Mouse (Mus musculus): Measurements from ENCODE around the gene Tns1. TPM values are rescaled to one million over a fixed set of nuclear protein-coding genes. Genes with fewer than 3 reads are reported as not detected.

Tns1 gene
- total and polyA plus RNA-seq, 2 experiments from 2014 or later, result 11.7 to 28.0 TPM

- no peak overlapping the region for H3K4me3 ChIP-seq (ENCODE audit: low read length)
- no peaks in the 10 kb centered on the region for H3K36me3 ChIP-seq (ENCODE audit: insufficient read depth, low read length)
- DNase-seq (ENCODE audit: low spot score) (no peak), ATAC-seq (no peak)
- no peaks in the 10 kb centered on the region for H3K9me3 ChIP-seq (ENCODE audit: low read length)
- WGBS, result 67% methylated on average over 3 of the region's 3 CpGs
- H3K9ac ChIP-seq (replicated peaks; ENCODE audit: low read length), result no peak overlapping the region
- no peak overlapping the region for H3K27ac ChIP-seq
- no peak overlapping the region for H3K4me2 ChIP-seq (ENCODE audit: low read depth, low read length)
- H3K27me3 ChIP-seq (ENCODE audit: insufficient read depth, low read length), result no peaks in the 10 kb centered on the region; the same call in 1 of the 2 replicates
- H3K4me1 ChIP-seq (ENCODE audit: insufficient read depth, low read length), result peaks cover 9% of the 10 kb centered on the region
- TF ChIP-seq CTCF (IDR thresholded peaks at IDR 0.05; ENCODE audit: low read depth), result no peak
These were observed 101.3 kb downstream of the Tns1 start for GRCm38 (mm10) chr1:74022998-74023397.

DNA sequence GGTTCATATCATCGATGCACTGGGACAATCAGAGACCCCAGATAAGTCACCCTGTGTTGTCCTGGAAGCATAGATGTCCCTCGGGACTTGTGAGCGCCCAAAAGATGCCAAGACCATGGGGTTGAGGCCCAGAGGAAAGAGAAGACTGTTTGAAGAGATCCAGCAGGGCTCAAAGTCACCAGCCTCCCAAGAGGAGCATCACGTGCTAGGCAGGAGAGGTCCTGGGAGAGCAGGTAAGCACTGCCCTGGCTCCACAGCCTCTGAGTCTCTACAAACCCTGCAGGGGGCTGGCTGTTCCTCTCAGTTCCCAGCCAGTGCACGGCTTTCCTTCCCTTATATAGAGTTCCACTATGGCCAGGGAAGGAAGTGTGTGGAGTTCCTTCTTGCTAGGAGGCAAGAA, 101.7 kb downstream of the Tns1 start:
- no peaks in the 10 kb centered on the region for H3K36me3 ChIP-seq (ENCODE audit: insufficient read depth, low read length)
- 76% methylated on average over 5 of the region's 5 CpGs for WGBS

DNA sequence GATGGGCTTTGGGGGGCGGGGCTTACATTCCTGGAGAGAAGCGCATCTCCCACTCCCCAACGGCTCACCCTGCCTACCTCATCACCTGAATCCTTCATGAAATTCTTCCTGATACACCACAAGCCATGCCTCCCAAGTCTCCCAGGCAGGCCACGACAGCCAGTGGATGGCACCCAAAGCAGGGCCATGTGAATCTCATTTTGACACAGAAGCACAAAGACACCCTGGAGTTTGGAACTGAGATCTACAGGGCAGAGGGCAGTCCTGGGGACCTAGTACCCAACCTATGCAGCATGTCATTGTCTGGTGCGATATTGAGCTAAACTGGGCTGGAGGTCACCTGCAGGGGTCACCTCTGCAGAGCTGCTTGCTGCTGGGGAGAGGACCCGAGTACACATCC, 104.0 kb downstream of the Tns1 start:
- no peaks in the 10 kb centered on the region for H3K36me3 ChIP-seq (ENCODE audit: insufficient read depth, low read length)
- no peaks in the 10 kb centered on the region; the same call in 1 of the 2 replicates for H3K27me3 ChIP-seq (ENCODE audit: insufficient read depth, low read length)
- H3K4me3 ChIP-seq (ENCODE audit: low read length), result no peak overlapping the region
- ATAC-seq, result no peak
- DNase-seq (ENCODE audit: low spot score), result no peak
- H3K4me2 ChIP-seq (ENCODE audit: low read depth, low read length), result no peak overlapping the region
- no peak overlapping the region for H3K27ac ChIP-seq
- WGBS, result 73% methylated on average over 6 of the region's 6 CpGs
- no peaks in the 10 kb centered on the region for H3K9me3 ChIP-seq (ENCODE audit: low read length)
- no peak for TF ChIP-seq CTCF (IDR thresholded peaks at IDR 0.05; ENCODE audit: low read depth)
- H3K4me1 ChIP-seq (ENCODE audit: insufficient read depth, low read length), result no peaks in the 10 kb centered on the region; the same call in 1 of the 2 replicates
- no peak overlapping the region for H3K9ac ChIP-seq (replicated peaks; ENCODE audit: low read length)

More for the DNA sequence above, 101.7 kb downstream of the Tns1 start:
- no peak for DNase-seq (ENCODE audit: low spot score)
- Histone ChIP-seq H3K4me3 (ENCODE audit: low read length) (no peak overlapping the region), H3K4me1 (ENCODE audit: insufficient read depth, low read length) (peaks cover 5% of the 10 kb centered on the region), H3K9me3 (ENCODE audit: low read length) (no peaks in the 10 kb centered on the region), H3K27me3 (ENCODE audit: insufficient read depth, low read length) (no peaks in the 10 kb centered on the region; the same call in 1 of the 2 replicates), H3K4me2 (ENCODE audit: low read depth, low read length) (no peak overlapping the region), H3K27ac (no peak overlapping the region), H3K9ac (replicated peaks; ENCODE audit: low read length) (no peak overlapping the region)
- no peak for TF ChIP-seq CTCF (IDR thresholded peaks at IDR 0.05; ENCODE audit: low read depth)
- ATAC-seq, result no peak

GRCm38 (mm10) chr1:74017399-74018172, 106.7 kb downstream of the Tns1 start:
- no peaks in the 10 kb centered on the region for H3K9me3 ChIP-seq (ENCODE audit: low read length)
- H3K27me3 ChIP-seq (ENCODE audit: insufficient read depth, low read length), result no peaks in the 10 kb centered on the region; the same call in 1 of the 2 replicates
- H3K4me2 ChIP-seq (ENCODE audit: low read depth, low read length), result no peak overlapping the region
- no peak overlapping the region for H3K4me3 ChIP-seq (ENCODE audit: low read length)
- no peak overlapping the region for H3K9ac ChIP-seq (replicated peaks; ENCODE audit: low read length)
- no peaks in the 10 kb centered on the region; the same call in 1 of the 2 replicates for H3K4me1 ChIP-seq (ENCODE audit: insufficient read depth, low read length)
- 77% methylated on average over 9 of the region's 9 CpGs for WGBS
- no peak for DNase-seq (ENCODE audit: low spot score)
- TF ChIP-seq CTCF (IDR thresholded peaks at IDR 0.05; ENCODE audit: low read depth), result no peak
- ATAC-seq, result no peak
- no peak overlapping the region for H3K27ac ChIP-seq
- H3K36me3 ChIP-seq (ENCODE audit: insufficient read depth, low read length), result no peaks in the 10 kb centered on the region

- H3K4me2 ChIP-seq (ENCODE audit: low read depth, low read length), result no peak overlapping the region
- H3K9ac ChIP-seq (replicated peaks; ENCODE audit: low read length), result no peak overlapping the region
- H3K4me1 ChIP-seq (ENCODE audit: insufficient read depth, low read length), result no peaks in the 10 kb centered on the region; the same call in 1 of the 2 replicates
- ATAC-seq (no peak), DNase-seq (ENCODE audit: low spot score) (peak; percentile 46)
- TF ChIP-seq CTCF (IDR thresholded peaks at IDR 0.05; ENCODE audit: low read depth), result no peak
- 67% methylated on average over 5 of the region's 5 CpGs for WGBS
- H3K9me3 ChIP-seq (ENCODE audit: low read length), result no peaks in the 10 kb centered on the region
- no peaks in the 10 kb centered on the region for H3K36me3 ChIP-seq (ENCODE audit: insufficient read depth, low read length)
- H3K27ac ChIP-seq, result no peak overlapping the region
- no peak overlapping the region for H3K4me3 ChIP-seq (ENCODE audit: low read length)
- no peaks in the 10 kb centered on the region; the same call in 1 of the 2 replicates for H3K27me3 ChIP-seq (ENCODE audit: insufficient read depth, low read length)
These were observed 107.6 kb downstream of the Tns1 start for GRCm38 (mm10) chr1:74016618-74017017.

GRCm38 (mm10) chr1:74015513-74016234, 108.6 kb downstream of the Tns1 start:
- Histone ChIP-seq H3K4me2 (ENCODE audit: low read depth, low read length) (no peak overlapping the region), H3K4me3 (ENCODE audit: low read length) (no peak overlapping the region), H3K36me3 (ENCODE audit: insufficient read depth, low read length) (no peaks in the 10 kb centered on the region), H3K27me3 (ENCODE audit: insufficient read depth, low read length) (no peaks in the 10 kb centered on the region; the same call in 1 of the 2 replicates), H3K9ac (replicated peaks; ENCODE audit: low read length) (no peak overlapping the region), H3K9me3 (ENCODE audit: low read length) (no peaks in the 10 kb centered on the region), H3K4me1 (ENCODE audit: insufficient read depth, low read length) (no peaks in the 10 kb centered on the region; the same call in 1 of the 2 replicates), H3K27ac (no peak overlapping the region)
- 82% methylated on average over 8 of the region's 8 CpGs for WGBS
- DNase-seq (ENCODE audit: low spot score) (no peak), ATAC-seq (no peak)
- no peak for TF ChIP-seq CTCF (IDR thresholded peaks at IDR 0.05; ENCODE audit: low read depth)
